Mouse (Mus musculus): ENCODE results near the gene Gcnt3.

Gene Gcnt3

DNA sequence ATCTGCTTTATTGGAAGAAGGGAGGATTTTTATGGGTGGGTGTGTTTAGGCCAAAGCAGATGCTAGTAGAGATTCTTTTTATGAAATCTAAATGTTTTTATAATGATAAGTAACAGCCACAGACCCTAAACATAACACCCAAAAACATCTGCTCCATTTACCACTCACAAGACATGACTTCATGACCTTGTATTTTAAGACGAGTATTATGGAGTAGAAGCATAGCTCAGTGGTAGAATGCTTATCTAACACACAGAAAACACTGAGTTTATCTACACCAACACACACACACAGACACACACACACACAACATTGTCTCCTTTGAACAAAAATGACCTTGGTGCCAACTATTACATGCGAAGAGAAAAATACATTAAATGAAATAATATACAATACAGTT, 7.0 kb upstream of the Gcnt3 start:
- in situ Hi-C loops (cut with MboI, MseI): no loop called here

- in situ Hi-C loops (cut with MboI, MseI): no loop called here
Measured at GRCm38 (mm10) chr9:70042935-70043334, 5.0 kb upstream of the Gcnt3 start.

- in situ Hi-C loops (cut with MboI, MseI): no loop called here
Measured at GRCm38 (mm10) chr9:70042137-70042536, 4.2 kb upstream of the Gcnt3 start.

GRCm38 (mm10) chr9:70040570-70040969, 2.7 kb upstream of the Gcnt3 start:
- in situ Hi-C loops (cut with MboI, MseI): no loop called here

DNA sequence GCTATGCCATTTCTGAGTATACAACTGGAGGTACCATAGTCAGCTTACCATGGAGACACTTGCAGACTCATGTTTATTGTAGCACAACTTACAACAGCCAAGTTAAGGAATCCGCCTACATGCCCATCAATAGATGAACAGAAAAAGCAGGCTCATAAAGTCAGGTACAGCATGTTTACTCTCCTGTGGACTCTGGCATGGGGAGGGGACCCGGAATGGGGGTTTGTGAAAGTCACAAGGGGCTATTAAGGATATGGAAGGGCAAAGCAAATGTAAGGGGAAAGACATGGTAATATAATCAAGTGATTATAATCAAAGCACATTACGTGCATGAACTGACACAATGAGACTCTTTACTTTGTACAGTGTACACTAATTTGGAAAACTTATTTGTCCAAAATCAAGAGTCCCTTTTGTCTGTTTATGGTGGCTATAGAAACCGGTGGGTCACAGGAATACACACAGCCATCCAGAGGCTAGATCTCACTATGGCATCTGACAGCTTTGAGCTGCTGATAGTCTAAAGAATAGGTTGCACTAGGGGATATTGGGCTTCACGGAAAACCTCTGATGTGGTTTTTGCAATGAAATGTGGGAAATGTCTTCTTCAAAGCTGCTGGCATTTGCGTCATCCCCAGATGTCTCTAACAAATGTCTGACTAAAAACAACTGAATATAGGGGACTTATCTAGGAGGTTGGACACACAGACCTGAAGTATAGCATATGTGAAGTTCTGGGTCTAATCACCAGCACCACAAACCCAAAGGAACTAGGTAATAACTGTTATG, 1.9 kb upstream of the Gcnt3 start:
- in situ Hi-C loops (cut with MboI, MseI): no loop called here

GRCm38 (mm10) chr9:70036646-70037045, 1.2 kb downstream of the Gcnt3 start:
- in situ Hi-C loops (cut with MboI, MseI): no loop called here

DNA sequence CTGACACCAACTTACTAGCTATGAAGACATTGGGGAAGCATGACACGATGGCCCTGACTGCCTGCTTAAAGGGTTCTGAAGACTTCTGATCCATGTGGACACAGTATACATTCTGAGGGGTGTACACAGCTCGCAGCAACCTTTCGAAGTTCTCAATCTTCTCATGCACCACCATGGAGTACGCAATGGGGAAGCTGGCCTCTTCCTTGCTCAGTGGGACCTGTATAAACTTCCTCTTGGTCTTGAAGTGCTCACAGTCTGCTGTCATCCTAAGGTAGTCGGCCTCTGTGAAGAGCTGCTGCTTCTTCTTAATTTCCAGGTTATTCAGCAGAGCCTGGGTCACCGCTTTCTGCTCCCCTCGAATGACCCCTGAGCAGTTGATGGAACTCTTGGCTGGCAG, 3.2 kb downstream of the Gcnt3 start:
- in situ Hi-C loops (cut with MboI, MseI): no loop called here

DNA sequence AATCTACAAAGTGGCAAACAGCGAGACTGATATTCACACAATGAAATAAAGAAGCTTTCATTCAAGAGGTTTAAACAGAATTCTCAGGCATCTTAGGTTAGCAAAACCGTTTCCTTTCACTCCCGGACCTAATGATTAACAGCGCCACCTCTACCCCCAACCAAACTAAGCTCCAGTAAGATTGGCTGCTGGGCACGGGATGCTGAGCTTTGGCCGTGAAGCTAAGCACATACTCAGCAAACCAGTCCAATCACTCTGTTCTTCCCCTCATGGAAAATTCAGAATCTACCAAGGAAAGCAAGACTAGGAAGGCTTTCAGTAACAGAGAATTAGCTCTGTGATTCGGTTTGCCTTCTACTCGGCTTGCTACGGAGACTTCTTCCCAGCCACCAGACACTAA, 4.8 kb downstream of the Gcnt3 start:
- in situ Hi-C loops (cut with MboI, MseI): no loop called here

GRCm38 (mm10) chr9:70032167-70032566, 5.7 kb downstream of the Gcnt3 start:
- in situ Hi-C loops (cut with MboI, MseI): no loop called here

GRCm38 (mm10) chr9:70025365-70026012, 12.4 kb downstream of the Gcnt3 start:
- in situ Hi-C loops (cut with MboI, MseI): loop anchor here (5.0 to 10.0 kb wide), 2 partner anchors 52 to 369 kb away; no protein-coding TSS in a partner anchor

DNA sequence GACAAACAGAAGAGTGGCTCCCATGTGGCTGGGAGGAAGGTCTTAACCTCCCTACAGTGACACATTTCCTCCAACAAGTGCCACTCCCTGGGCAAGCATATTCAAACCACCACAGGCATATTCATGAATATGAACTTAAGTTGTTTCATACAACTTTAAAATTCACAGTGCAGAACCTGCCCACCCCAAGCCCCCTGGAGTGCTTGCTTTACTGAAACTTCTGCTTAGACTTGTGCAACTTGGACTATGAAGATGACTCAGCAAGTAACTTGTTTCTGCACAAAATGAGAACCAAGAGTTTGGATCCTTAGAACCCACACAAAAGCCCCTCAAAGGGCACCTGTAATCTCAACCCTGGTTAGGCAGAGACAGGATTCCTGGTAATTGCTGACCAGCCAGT, 13.2 kb downstream of the Gcnt3 start:
- in situ Hi-C loops (cut with MboI, MseI): loop anchor here (5.0 to 10.0 kb wide), 2 partner anchors 53 to 370 kb away; no protein-coding TSS in a partner anchor

GRCm38 (mm10) chr9:70023615-70024014, 14.3 kb downstream of the Gcnt3 start:
- in situ Hi-C loops (cut with MboI, MseI): loop anchor here (10.0 kb wide), 1 partner anchor 371 kb away; no protein-coding TSS in a partner anchor

DNA sequence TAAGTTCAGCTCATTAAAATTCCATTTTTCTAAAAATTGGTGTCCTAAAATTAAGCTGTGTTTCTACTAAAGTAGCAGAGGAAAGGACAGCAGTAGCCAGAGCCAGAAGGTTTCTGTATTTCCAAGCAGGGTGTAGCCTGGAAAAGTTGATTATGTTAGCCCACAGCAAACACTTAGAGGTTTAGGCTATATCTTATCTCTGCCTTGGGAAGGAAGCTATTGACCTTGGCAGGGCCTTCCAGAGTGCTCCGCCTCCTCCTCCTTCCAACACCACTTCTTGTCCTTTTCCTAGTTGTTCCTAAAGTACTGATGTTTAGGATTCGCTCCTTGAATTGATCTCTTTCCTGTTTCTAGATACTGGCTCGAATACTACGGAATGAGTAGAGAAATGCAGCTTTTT, 15.8 kb downstream of the Gcnt3 start:
- in situ Hi-C loops (cut with MboI, MseI): loop anchor here (10.0 kb wide), 1 partner anchor 373 kb away; no protein-coding TSS in a partner anchor

GRCm38 (mm10) chr9:70021610-70022009, 16.3 kb downstream of the Gcnt3 start:
- in situ Hi-C loops (cut with MboI, MseI): loop anchor here (10.0 kb wide), 1 partner anchor 373 kb away; no protein-coding TSS in a partner anchor

DNA sequence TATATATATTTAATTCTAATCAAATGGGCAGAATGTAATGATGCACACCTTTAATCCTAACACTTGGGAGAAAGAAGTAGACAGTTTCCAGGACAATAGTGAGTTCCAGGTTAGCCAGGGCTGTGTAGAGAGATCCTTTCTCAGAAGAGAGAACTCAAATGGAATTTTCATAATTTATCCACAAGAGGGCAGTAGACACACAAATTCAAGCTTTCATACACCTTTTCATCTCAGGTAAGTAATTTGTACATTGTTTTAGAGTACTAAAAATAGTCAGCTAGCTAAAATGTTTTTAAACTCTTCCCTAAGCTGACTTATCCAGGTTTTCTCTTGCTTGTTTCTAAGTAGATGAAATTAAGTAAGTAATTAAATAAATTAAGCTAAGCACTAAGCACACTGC, 19.0 kb downstream of the Gcnt3 start:
- in situ Hi-C loops (cut with MboI, MseI): no loop called here

GRCm38 (mm10) chr9:70015632-70016031, 22.3 kb downstream of the Gcnt3 start:
- in situ Hi-C loops (cut with MboI, MseI): no loop called here

GRCm38 (mm10) chr9:70012408-70012901, 25.4 kb downstream of the Gcnt3 start, which contains the start of gene Gtf2a2:
Gene Gtf2a2, plus strand, starts transcription at chr9:70012550.
- in situ Hi-C loops (cut with MboI, MseI): no loop called here

DNA sequence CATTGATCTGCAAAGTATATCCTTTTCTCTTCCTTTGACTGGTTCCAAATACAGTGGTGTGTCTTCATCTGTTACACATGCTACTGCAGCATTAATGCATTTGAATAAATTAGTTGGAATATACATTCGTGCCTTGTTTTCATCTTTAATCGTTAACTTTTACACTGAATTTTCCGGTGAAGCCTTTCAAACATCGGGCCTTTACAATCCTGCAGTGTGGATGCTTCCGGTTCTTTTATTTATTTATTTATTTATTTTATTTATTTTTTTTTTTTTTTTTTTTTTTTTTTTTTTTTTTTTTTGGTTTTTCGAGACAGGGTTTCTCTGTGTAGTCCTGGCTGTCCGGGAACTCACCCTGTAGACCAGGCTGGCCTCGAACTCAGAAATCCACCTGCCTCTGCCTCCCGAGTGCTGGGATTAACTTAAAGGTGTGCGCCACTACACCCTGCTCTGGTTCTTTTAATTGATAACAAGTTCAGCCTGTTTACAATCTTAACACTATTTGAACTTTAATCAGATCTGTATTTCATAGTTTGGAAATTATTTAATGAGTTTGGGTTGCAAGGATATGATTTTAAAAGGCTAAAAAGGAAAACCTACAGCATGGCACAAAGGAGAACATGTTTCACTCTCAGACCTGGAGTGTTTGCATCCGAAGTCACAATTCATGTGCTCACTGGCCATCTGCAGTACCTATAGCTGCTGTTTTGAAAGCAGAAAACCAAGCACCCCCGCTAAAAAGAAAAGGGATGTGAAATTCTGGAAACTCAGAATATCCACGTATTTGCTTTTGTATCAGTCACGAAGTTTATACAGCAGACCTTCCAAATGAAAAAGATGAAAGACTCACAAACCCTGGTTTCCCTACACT, 26.1 kb downstream of the Gcnt3 start:
- in situ Hi-C loops (cut with MboI, MseI): no loop called here

- in situ Hi-C loops (cut with MboI, MseI): no loop called here
Measured at GRCm38 (mm10) chr9:70010781-70011473, 27.0 kb downstream of the Gcnt3 start.

GRCm38 (mm10) chr9:70009754-70010304, 28.1 kb downstream of the Gcnt3 start:
- in situ Hi-C loops (cut with MboI, MseI): no loop called here

All from regulatory T cell (primary cell).